Mouse (Mus musculus) liver, embryonic 16.5 days (tissue): ENCODE results near the gene 1700069L16Rik. TPM values are rescaled to one million over a fixed set of nuclear protein-coding genes. Genes with fewer than 3 reads are reported as not detected.
A peak's percentile ranks its signal among the peaks of the same experiment; 100 is the strongest.

ENCODE experiments used
- ATAC-seq: fragments of 200-750 bp; cut with Nextera tagmentation; 2 replicates; pipeline ENCODE4 v1.8.0; 2017; ENCODE audit warnings: low read depth, mild to moderate bottlenecking, moderate number of reproducible peaks, moderate library complexity
- H3K27ac ChIP-seq: fragments of 300-500 bp; sonication (generic); 2 replicates; pipeline ENCODE4 v1.5.1; 2014; ENCODE audit warnings: mild to moderate bottlenecking, low read length
- H3K27me3 ChIP-seq: fragments of 300-500 bp; sonication (generic); 2 replicates; pipeline ENCODE4 v1.6.1; 2014; ENCODE audit warnings: low read depth, low read length, mixed read lengths; ENCODE audit not compliant: control insufficient read depth, insufficient read depth
- H3K36me3 ChIP-seq: fragments of 300-500 bp; sonication (generic); 2 replicates; pipeline ENCODE4 v1.6.1; 2014; ENCODE audit warnings: mild to moderate bottlenecking; ENCODE audit not compliant: control insufficient read depth, insufficient read depth
- H3K4me1 ChIP-seq: fragments of 300-500 bp; sonication (generic); 2 replicates; pipeline ENCODE4 v1.6.1; 2014; ENCODE audit warnings: low read depth, low read length, mixed read lengths; ENCODE audit not compliant: control insufficient read depth
- H3K4me2 ChIP-seq: fragments of 300-500 bp; sonication (generic); 2 replicates; pipeline ENCODE4 v1.6.1; 2014; ENCODE audit warnings: low read depth, low read length, mixed read lengths
- H3K4me3 ChIP-seq: fragments of 300-500 bp; sonication (generic); 2 replicates; pipeline ENCODE4 v1.5.1; 2014; ENCODE audit warnings: low read depth, mild to moderate bottlenecking, low read length
- H3K9ac ChIP-seq: fragments of 300-500 bp; sonication (generic); 2 replicates; pipeline ENCODE4 v1.6.1; 2014; ENCODE audit warnings: low read depth, low read length
- H3K9me3 ChIP-seq: fragments of 300-500 bp; sonication (generic); replicated peaks from 2 replicates; pipeline ENCODE4 v1.6.1; 2016; ENCODE audit warnings: low read length; ENCODE audit not compliant: control insufficient read depth
- WGBS: fragments of 180-500 bp; shearing (Covaris S2); extraction: QIAGEN DNeasy Blood & Tissue Kit; methylation state at CpG from one replicate; pipeline ENCODE4 v1.1.7; 2014; ENCODE audit not compliant: insufficient replicate concordance; 5-methylcytosine and 5-hydroxymethylcytosine counted together
- polyA plus RNA-seq: library from polyadenylated mRNA; unstranded; fragments of >200 nt; fragmentation: Nextera tagmentation; extraction: Ambion mirVana; gene quantifications from 2 replicates; pipeline ENCODE4 v1.2.1, GENCODE M21; 2015

The 1700069L16Rik gene
- not detected in 2 replicates for polyA plus RNA-seq

GRCm38 (mm10) chr5:113724446-113724845 lies at the start of gene 1700069L16Rik:
Gene 1700069L16Rik, minus strand, starts transcription at chr5:113724772.
- H3K36me3 ChIP-seq, result no peaks in the 10 kb centered on the region
- no peak within 1 kb of the TSS for H3K9ac ChIP-seq
- no peak for ATAC-seq
- no peak within 1 kb of the TSS for H3K27ac ChIP-seq
- H3K4me1 ChIP-seq, result no peaks in the 10 kb centered on the region
- H3K9me3 ChIP-seq, result no peaks in the 10 kb centered on the region
- 4% methylated on average over 15 of the region's 15 CpGs for WGBS
- H3K27me3 ChIP-seq, result no peaks in the 10 kb centered on the region
- H3K4me3 ChIP-seq, result no peak within 1 kb of the TSS
- no peak within 1 kb of the TSS for H3K4me2 ChIP-seq

- ATAC-seq, result peak; percentile 43
- Histone ChIP-seq H3K4me3 (peak overlapping the region; percentile 95), H3K27ac (peak overlapping the region; percentile 83)
Observed at GRCm38 (mm10) chr5:113773664-113774063, 49.1 kb upstream of the 1700069L16Rik start.

GRCm38 (mm10) chr5:113772905-113773519 lies 48.4 kb upstream of the 1700069L16Rik start:
- Histone ChIP-seq H3K36me3 (peaks cover 19% of the 10 kb centered on the region), H3K27me3 (no peaks in the 10 kb centered on the region), H3K4me3 (peak overlapping the region; percentile 95), H3K4me1 (peaks cover 27% of the 10 kb centered on the region), H3K4me2 (peak overlapping the region; percentile 99), H3K9me3 (no peaks in the 10 kb centered on the region), H3K27ac (peak overlapping the region; percentile 83), H3K9ac (peak overlapping the region; percentile 84)
- peak; percentile 12 for ATAC-seq
- 1% methylated on average over 34 of the region's 38 CpGs for WGBS

More at GRCm38 (mm10) chr5:113773664-113774063, 49.1 kb upstream of the 1700069L16Rik start:
- H3K36me3 ChIP-seq, result peaks cover 19% of the 10 kb centered on the region
- 2% methylated on average over 7 of the region's 7 CpGs for WGBS
- peaks cover 27% of the 10 kb centered on the region for H3K4me1 ChIP-seq
- no peaks in the 10 kb centered on the region for H3K27me3 ChIP-seq
- no peaks in the 10 kb centered on the region for H3K9me3 ChIP-seq
- peak overlapping the region; percentile 99 for H3K4me2 ChIP-seq
- peak overlapping the region; percentile 84 for H3K9ac ChIP-seq

GRCm38 (mm10) chr5:113772450-113772895 lies 47.9 kb upstream of the 1700069L16Rik start, which contains the start of the genes Sart3 and Iscu:
Gene Sart3, minus strand, starts transcription at chr5:113772510.
Gene Iscu, plus strand, starts transcription at chr5:113772748.
- H3K9ac ChIP-seq, result peak within 1 kb of the TSS; percentile 89
- peak; percentile 84 for ATAC-seq
- H3K4me1 ChIP-seq, result peaks cover 27% of the 10 kb centered on the region
- H3K4me3 ChIP-seq, result peak within 1 kb of the TSS; percentile 95
- no peaks in the 10 kb centered on the region for H3K27me3 ChIP-seq
- peak within 1 kb of the TSS; percentile 99 for H3K4me2 ChIP-seq
- under 1% methylated on average over 41 of the region's 49 CpGs for WGBS
- no peaks in the 10 kb centered on the region for H3K9me3 ChIP-seq
- H3K27ac ChIP-seq, result peak within 1 kb of the TSS; percentile 90
- peaks cover 19% of the 10 kb centered on the region for H3K36me3 ChIP-seq

GRCm38 (mm10) chr5:113771213-113772162 lies 46.9 kb upstream of the 1700069L16Rik start:
- ATAC-seq, result peak; percentile 75
- Histone ChIP-seq H3K27me3 (no peaks in the 10 kb centered on the region), H3K36me3 (peaks cover 13% of the 10 kb centered on the region), H3K4me2 (peak overlapping the region; percentile 99), H3K9me3 (no peaks in the 10 kb centered on the region), H3K27ac (peak overlapping the region; percentile 90), H3K4me1 (peaks cover 27% of the 10 kb centered on the region), H3K4me3 (peak overlapping the region; percentile 95), H3K9ac (peak overlapping the region; percentile 89)
- WGBS, result under 1% methylated on average over 95 of the region's 97 CpGs

- Histone ChIP-seq H3K27me3 (no peaks in the 10 kb centered on the region), H3K9ac (no peak overlapping the region), H3K4me1 (peaks cover 23% of the 10 kb centered on the region), H3K36me3 (peaks cover 2% of the 10 kb centered on the region; the same call in 1 of the 2 replicates), H3K27ac (no peak overlapping the region), H3K4me2 (no peak overlapping the region), H3K9me3 (no peaks in the 10 kb centered on the region), H3K4me3 (no peak overlapping the region)
- 83% methylated on average over 8 of the region's 8 CpGs for WGBS
- no peak for ATAC-seq
Observed at GRCm38 (mm10) chr5:113768806-113769205, 44.2 kb upstream of the 1700069L16Rik start.

GRCm38 (mm10) chr5:113765641-113766526 lies 41.3 kb upstream of the 1700069L16Rik start:
- Histone ChIP-seq H3K4me2 (no peak overlapping the region), H3K27me3 (no peaks in the 10 kb centered on the region), H3K4me3 (no peak overlapping the region), H3K4me1 (peaks cover 14% of the 10 kb centered on the region), H3K9ac (no peak overlapping the region), H3K36me3 (peaks cover 13% of the 10 kb centered on the region), H3K27ac (no peak overlapping the region), H3K9me3 (no peaks in the 10 kb centered on the region)
- 0 out of 2 replicates have a peak, but pooled peaks have one; percentile 37 for ATAC-seq
- WGBS, result 72% methylated on average over 13 of the region's 13 CpGs

- no peak for ATAC-seq
- peaks cover 25% of the 10 kb centered on the region for H3K36me3 ChIP-seq
- WGBS, result 84% methylated on average over 7 of the region's 7 CpGs
Observed at GRCm38 (mm10) chr5:113764426-113764825, 39.9 kb upstream of the 1700069L16Rik start.

More at GRCm38 (mm10) chr5:113764426-113764825, 39.9 kb upstream of the 1700069L16Rik start:
- H3K9me3 ChIP-seq, result no peaks in the 10 kb centered on the region
- H3K27ac ChIP-seq, result no peak overlapping the region
- peaks cover under 1% of the 10 kb centered on the region for H3K4me1 ChIP-seq
- no peaks in the 10 kb centered on the region for H3K27me3 ChIP-seq
- H3K9ac ChIP-seq, result no peak overlapping the region
- H3K4me2 ChIP-seq, result no peak overlapping the region
- H3K4me3 ChIP-seq, result no peak overlapping the region
